Mouse (Mus musculus): ENCODE measurements around the gene Gphb5. TPM values are rescaled to one million over a fixed set of nuclear protein-coding genes. Genes with fewer than 3 reads are reported as not detected.

Gphb5 gene
- polyA plus RNA-seq, 1 experiment = not detected

GRCm38 (mm10) chr12:75376126-75376525 is 40.5 kb downstream of the Gphb5 start:
- Histone ChIP-seq H3K27me3 (ENCODE audit: control insufficient read depth, insufficient read depth, low read length) (no peaks in the 10 kb centered on the region), H3K4me3 (ENCODE audit: control insufficient read depth, low read depth, low read length) (no peak overlapping the region), H3K27ac (ENCODE audit: control insufficient read depth, insufficient read depth, low read depth, low read length) (no peak overlapping the region), H3K4me1 (ENCODE audit: control insufficient read depth, insufficient read depth, low read length) (no peaks in the 10 kb centered on the region), H3K36me3 (ENCODE audit: control insufficient read depth, insufficient read depth, low read length) (no peaks in the 10 kb centered on the region)
- TF ChIP-seq POLR2A (IDR thresholded peaks at IDR 0.05; ENCODE audit: control insufficient read depth, low read depth, low read length) (no peak), CTCF (IDR thresholded peaks at IDR 0.05; ENCODE audit: control insufficient read depth, insufficient read depth, insufficient replicate concordance, low read depth, low read length) (no peak)

DNA sequence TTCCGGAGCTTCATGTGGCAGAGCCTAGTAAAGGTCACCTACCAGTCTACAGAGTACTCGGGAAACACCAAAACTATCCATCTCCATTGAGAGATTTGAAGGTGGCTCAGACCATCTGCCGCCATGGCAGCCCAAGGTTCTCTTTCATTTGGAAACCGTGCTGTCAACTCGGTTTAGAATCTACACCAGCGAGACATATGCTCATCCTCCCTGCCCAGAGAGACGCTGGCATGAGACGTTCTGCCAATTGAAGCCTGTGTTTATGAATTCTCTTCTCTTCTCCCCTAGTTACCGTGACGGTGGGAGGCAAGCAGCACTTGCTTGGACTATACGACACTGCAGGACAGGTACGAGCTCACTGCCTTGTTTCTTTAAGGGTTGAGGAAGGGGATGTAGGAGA is 41.5 kb downstream of the Gphb5 start:
- Histone ChIP-seq H3K4me1 (ENCODE audit: control insufficient read depth, insufficient read depth, low read length) (no peaks in the 10 kb centered on the region), H3K36me3 (ENCODE audit: control insufficient read depth, insufficient read depth, low read length) (no peaks in the 10 kb centered on the region), H3K27me3 (ENCODE audit: control insufficient read depth, insufficient read depth, low read length) (no peaks in the 10 kb centered on the region), H3K27ac (ENCODE audit: control insufficient read depth, insufficient read depth, low read depth, low read length) (no peak overlapping the region), H3K4me3 (ENCODE audit: control insufficient read depth, low read depth, low read length) (no peak overlapping the region)
- TF ChIP-seq CTCF (IDR thresholded peaks at IDR 0.05; ENCODE audit: control insufficient read depth, insufficient read depth, insufficient replicate concordance, low read depth, low read length) (no peak), POLR2A (IDR thresholded peaks at IDR 0.05; ENCODE audit: control insufficient read depth, low read depth, low read length) (no peak)

GRCm38 (mm10) chr12:75374437-75374836 is 42.1 kb downstream of the Gphb5 start:
- H3K27me3 ChIP-seq (ENCODE audit: control insufficient read depth, insufficient read depth, low read length) = no peaks in the 10 kb centered on the region

GRCm38 (mm10) chr12:75369418-75369851 is 47.1 kb downstream of the Gphb5 start:
- H3K27me3 ChIP-seq (ENCODE audit: control insufficient read depth, insufficient read depth, low read length) = no peaks in the 10 kb centered on the region
- no peak overlapping the region for H3K4me3 ChIP-seq (ENCODE audit: control insufficient read depth, low read depth, low read length)
- no peaks in the 10 kb centered on the region for H3K36me3 ChIP-seq (ENCODE audit: control insufficient read depth, insufficient read depth, low read length)
- H3K4me1 ChIP-seq (ENCODE audit: control insufficient read depth, insufficient read depth, low read length) = peaks cover 3% of the 10 kb centered on the region; the same call in 1 of the 2 replicates
- H3K27ac ChIP-seq (ENCODE audit: control insufficient read depth, insufficient read depth, low read depth, low read length) = no peak overlapping the region
- TF ChIP-seq CTCF (IDR thresholded peaks at IDR 0.05; ENCODE audit: control insufficient read depth, insufficient read depth, insufficient replicate concordance, low read depth, low read length) (no peak), POLR2A (IDR thresholded peaks at IDR 0.05; ENCODE audit: control insufficient read depth, low read depth, low read length) (no peak)

More at GRCm38 (mm10) chr12:75374437-75374836, 42.1 kb downstream of the Gphb5 start:
- H3K4me1 ChIP-seq (ENCODE audit: control insufficient read depth, insufficient read depth, low read length) = no peaks in the 10 kb centered on the region
- no peak overlapping the region for H3K4me3 ChIP-seq (ENCODE audit: control insufficient read depth, low read depth, low read length)
- TF ChIP-seq CTCF (IDR thresholded peaks at IDR 0.05; ENCODE audit: control insufficient read depth, insufficient read depth, insufficient replicate concordance, low read depth, low read length) (no peak), POLR2A (IDR thresholded peaks at IDR 0.05; ENCODE audit: control insufficient read depth, low read depth, low read length) (no peak)
- no peak overlapping the region for H3K27ac ChIP-seq (ENCODE audit: control insufficient read depth, insufficient read depth, low read depth, low read length)
- no peaks in the 10 kb centered on the region for H3K36me3 ChIP-seq (ENCODE audit: control insufficient read depth, insufficient read depth, low read length)

DNA sequence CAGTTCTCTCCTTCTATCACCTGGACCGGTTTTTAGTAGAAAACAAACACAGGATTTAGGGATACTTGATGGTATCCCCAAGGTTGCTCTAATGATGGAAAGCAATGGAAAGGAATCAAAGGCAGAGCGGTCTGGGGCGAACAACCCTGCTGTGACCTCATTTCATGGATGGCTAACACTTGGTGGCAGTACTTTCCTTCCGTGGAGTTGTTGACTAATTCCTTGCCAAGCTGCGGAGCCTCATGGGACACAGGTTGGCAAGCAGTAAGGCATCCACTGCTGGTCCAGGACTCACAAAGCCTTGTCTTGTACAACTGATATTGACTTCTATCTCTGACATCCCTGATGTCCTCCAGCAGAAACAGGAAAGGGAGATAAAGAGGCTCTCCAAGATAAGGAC is 48.1 kb downstream of the Gphb5 start:
- H3K4me1 ChIP-seq (ENCODE audit: control insufficient read depth, insufficient read depth, low read length) = peaks cover 3% of the 10 kb centered on the region; the same call in 1 of the 2 replicates
- no peaks in the 10 kb centered on the region for H3K27me3 ChIP-seq (ENCODE audit: control insufficient read depth, insufficient read depth, low read length)
- no peak overlapping the region for H3K27ac ChIP-seq (ENCODE audit: control insufficient read depth, insufficient read depth, low read depth, low read length)
- no peak for TF ChIP-seq CTCF (IDR thresholded peaks at IDR 0.05; ENCODE audit: control insufficient read depth, insufficient read depth, insufficient replicate concordance, low read depth, low read length)
- TF ChIP-seq POLR2A (IDR thresholded peaks at IDR 0.05; ENCODE audit: control insufficient read depth, low read depth, low read length) = no peak
- no peak overlapping the region for H3K4me3 ChIP-seq (ENCODE audit: control insufficient read depth, low read depth, low read length)
- no peaks in the 10 kb centered on the region for H3K36me3 ChIP-seq (ENCODE audit: control insufficient read depth, insufficient read depth, low read length)

GRCm38 (mm10) chr12:75367371-75367770 is 49.2 kb downstream of the Gphb5 start:
- TF ChIP-seq CTCF (IDR thresholded peaks at IDR 0.05; ENCODE audit: control insufficient read depth, insufficient read depth, insufficient replicate concordance, low read depth, low read length) = no peak
- no peak for TF ChIP-seq POLR2A (IDR thresholded peaks at IDR 0.05; ENCODE audit: control insufficient read depth, low read depth, low read length)
- H3K36me3 ChIP-seq (ENCODE audit: control insufficient read depth, insufficient read depth, low read length) = no peaks in the 10 kb centered on the region
- H3K4me3 ChIP-seq (ENCODE audit: control insufficient read depth, low read depth, low read length) = no peak overlapping the region
- peaks cover 4% of the 10 kb centered on the region; the same call in 1 of the 2 replicates for H3K4me1 ChIP-seq (ENCODE audit: control insufficient read depth, insufficient read depth, low read length)
- H3K27ac ChIP-seq (ENCODE audit: control insufficient read depth, insufficient read depth, low read depth, low read length) = no peak overlapping the region
- H3K27me3 ChIP-seq (ENCODE audit: control insufficient read depth, insufficient read depth, low read length) = no peaks in the 10 kb centered on the region

DNA sequence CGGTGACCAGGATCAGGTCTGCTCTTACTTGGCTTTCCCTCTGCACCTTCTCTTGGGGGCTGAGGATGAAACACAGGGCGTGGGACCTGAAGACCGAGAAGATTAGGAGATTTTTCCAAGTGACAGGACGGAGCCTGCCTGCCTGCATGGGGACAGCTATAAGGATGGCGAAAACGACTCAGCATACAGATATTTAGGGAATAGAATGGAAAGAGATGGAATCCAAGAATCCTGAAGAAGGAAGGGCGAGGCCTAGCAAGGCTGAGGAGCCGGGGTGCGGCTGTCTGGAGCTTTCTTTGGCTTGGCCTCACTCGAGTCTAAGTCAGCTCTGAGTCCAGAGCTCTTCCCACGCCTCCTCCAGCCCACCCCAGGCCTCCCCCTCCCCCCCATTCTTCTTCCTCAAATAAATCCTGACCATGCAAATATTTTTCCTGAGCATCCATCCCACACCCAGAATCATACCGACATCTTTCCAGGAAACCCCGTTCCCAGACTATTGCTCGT is 50.9 kb downstream of the Gphb5 start:
- H3K36me3 ChIP-seq (ENCODE audit: control insufficient read depth, insufficient read depth, low read length) = no peaks in the 10 kb centered on the region
- peaks cover 5% of the 10 kb centered on the region; the same call in 1 of the 2 replicates for H3K4me1 ChIP-seq (ENCODE audit: control insufficient read depth, insufficient read depth, low read length)
- no peaks in the 10 kb centered on the region for H3K27me3 ChIP-seq (ENCODE audit: control insufficient read depth, insufficient read depth, low read length)
- no peak overlapping the region for H3K4me3 ChIP-seq (ENCODE audit: control insufficient read depth, low read depth, low read length)
- TF ChIP-seq CTCF (IDR thresholded peaks at IDR 0.05; ENCODE audit: control insufficient read depth, insufficient read depth, insufficient replicate concordance, low read depth, low read length) = no peak
- TF ChIP-seq POLR2A (IDR thresholded peaks at IDR 0.05; ENCODE audit: control insufficient read depth, low read depth, low read length) = no peak
- no peak overlapping the region for H3K27ac ChIP-seq (ENCODE audit: control insufficient read depth, insufficient read depth, low read depth, low read length)

Measured in testis, adult 2 months (tissue).